In the genomic region with DNA sequence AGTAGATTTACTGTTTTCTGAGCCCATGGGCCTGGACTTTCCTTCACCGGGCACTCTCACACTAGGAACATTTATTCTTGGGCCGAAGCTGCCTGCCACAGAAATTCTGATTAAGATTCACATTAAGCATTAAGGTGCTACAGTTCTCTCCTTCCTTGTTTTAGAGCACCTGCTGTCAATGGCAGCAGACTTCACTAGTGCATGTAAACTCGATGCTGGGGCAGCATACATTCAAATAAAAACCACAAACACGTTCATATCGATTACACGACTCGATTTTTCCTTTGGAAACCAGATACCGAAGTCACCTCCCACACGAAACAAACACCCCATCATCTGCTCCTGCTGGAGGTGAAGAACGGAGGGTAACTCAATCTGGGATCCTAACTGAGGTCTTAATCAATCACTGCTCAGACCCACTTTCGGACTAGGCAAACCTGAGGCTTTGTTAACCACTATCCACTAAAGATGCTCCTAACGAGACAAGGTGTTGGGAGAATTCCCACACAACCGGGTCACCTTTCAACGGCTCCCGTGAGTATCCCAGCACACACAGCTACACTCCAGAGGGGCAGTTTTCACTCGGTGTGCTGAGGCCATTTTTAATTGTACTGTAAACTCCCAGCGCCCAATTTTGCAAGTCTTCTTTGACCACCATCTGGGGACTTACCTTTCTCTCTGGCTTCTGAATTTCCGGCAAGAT, we compare ENCODE assay signal across 8 mouse cellular contexts. TPM values are rescaled to one million over a fixed set of nuclear protein-coding genes. Genes with fewer than 3 reads are reported as not detected.
DNase-seq lines count a peak whose midpoint lies in the region; ATAC-seq and TF ChIP-seq lines count a peak whose summit lies in the region.

No protein-coding gene starts in this region.

- no peak for TF ChIP-seq POLR2A in embryonic fibroblast, embryonic 13.5 days (IDR thresholded peaks at IDR 0.05; ENCODE audit: low read depth, low read length)

- 10% methylated on average over 18 of the region's 18 CpGs for WGBS in heart, embryonic 11.5 days (ENCODE audit: insufficient replicate concordance)
- 16% methylated on average over 18 of the region's 18 CpGs for WGBS in limb, embryonic 11.5 days

- peak overlapping the region; percentile 99 for H3K9ac ChIP-seq in heart, embryonic 11.5 days (ENCODE audit: low read depth, low read length)
- H3K9ac ChIP-seq in limb, embryonic 11.5 days (ENCODE audit: low read length), result peak overlapping the region; percentile 92

- no peak for DNase-seq in heart, adult 9 months (ENCODE audit: low spot score in 2 of 2)
- peak; percentile 26 for DNase-seq in CD4-positive, CD25-positive, alpha-beta regulatory T cell, adult 2 months (ENCODE audit: low read depth, low spot score)
- DNase-seq in limb, embryonic 11.5 days (ENCODE audit: low spot score), result no peak
- DNase-seq in splenic B cell, adult 2 months (ENCODE audit: low read depth, low spot score), result peak; percentile 20
- no peak for DNase-seq in frontal cortex, adult 2 months (ENCODE audit: extremely low spot score in 1 of 2, low spot score in 1 of 2)
- DNase-seq in left cerebral cortex, postnatal 36 days (ENCODE audit: low spot score in 2 of 2), result no peak

- H3K4me3 ChIP-seq in heart, embryonic 11.5 days (ENCODE audit: low read depth, low read length), result peak overlapping the region; percentile 98
- H3K4me3 ChIP-seq in embryonic fibroblast, embryonic 13.5 days (ENCODE audit: insufficient read depth, low read length), result peak overlapping the region; percentile 100
- H3K4me3 ChIP-seq in limb, embryonic 11.5 days (ENCODE audit: low read depth, low read length), result peak overlapping the region; percentile 98

- H3K4me2 ChIP-seq in heart, embryonic 11.5 days, result peak overlapping the region; percentile 96
- peak overlapping the region; percentile 89 for H3K4me2 ChIP-seq in limb, embryonic 11.5 days (ENCODE audit: low read depth, severe bottlenecking)

- H3K27me3 ChIP-seq in heart, embryonic 11.5 days (ENCODE audit: control insufficient read depth, insufficient read depth, low read length), result no peaks in the 10 kb centered on the region
- H3K27me3 ChIP-seq in limb, embryonic 11.5 days (ENCODE audit: control insufficient read depth, insufficient read depth, low read length), result no peaks in the 10 kb centered on the region
- no peaks in the 10 kb centered on the region for H3K27me3 ChIP-seq in splenic B cell, adult 2 months (ENCODE audit: control insufficient read depth, insufficient read depth, low read length, poor library complexity, severe bottlenecking)

- TF ChIP-seq CTCF in embryonic fibroblast, embryonic 13.5 days (IDR thresholded peaks at IDR 0.05; ENCODE audit: borderline replicate concordance, insufficient read depth, low read length), result no peak

- no peaks in the 10 kb centered on the region for H3K9me3 ChIP-seq in heart, embryonic 11.5 days (replicated peaks; ENCODE audit: control insufficient read depth, low read length)
- no peaks in the 10 kb centered on the region for H3K9me3 ChIP-seq in limb, embryonic 11.5 days (ENCODE audit: control insufficient read depth, low read length)

- peak overlapping the region; percentile 93 for H3K27ac ChIP-seq in heart, embryonic 11.5 days (ENCODE audit: low read depth, low read length)
- H3K27ac ChIP-seq in embryonic fibroblast, embryonic 13.5 days (ENCODE audit: insufficient read depth, low read length), result peak overlapping the region; percentile 69
- H3K27ac ChIP-seq in limb, embryonic 11.5 days (replicated peaks; ENCODE audit: low read depth, low read length), result no peak overlapping the region

- no peak for ATAC-seq in heart, embryonic 11.5 days (replicated peaks; ENCODE audit: insufficient number of reproducible peaks, low FRiP score, low TSS enrichment)
- no peak for ATAC-seq in limb, embryonic 11.5 days (ENCODE audit: insufficient number of reproducible peaks, low FRiP score, low TSS enrichment, low read depth)

- H3K4me1 ChIP-seq in heart, embryonic 11.5 days (ENCODE audit: control insufficient read depth, insufficient read depth, low read length), result peaks cover 41% of the 10 kb centered on the region
- H3K4me1 ChIP-seq in embryonic fibroblast, embryonic 13.5 days (ENCODE audit: control insufficient read depth, insufficient read depth, low read length), result peaks cover 3% of the 10 kb centered on the region; the same call in 1 of the 2 replicates
- H3K4me1 ChIP-seq in limb, embryonic 11.5 days (ENCODE audit: control insufficient read depth, insufficient read depth, low read length), result peaks cover 13% of the 10 kb centered on the region

- intact Hi-C loops in left cerebral cortex, postnatal 36 days (cut with DNase I), result no loop called here

- peaks cover 18% of the 10 kb centered on the region for H3K36me3 ChIP-seq in heart, embryonic 11.5 days (ENCODE audit: control insufficient read depth, insufficient read depth, low read length)
- peaks cover 9% of the 10 kb centered on the region; the same call in 1 of the 2 replicates for H3K36me3 ChIP-seq in limb, embryonic 11.5 days (ENCODE audit: control insufficient read depth, insufficient read depth, low read length)
- peaks cover 6% of the 10 kb centered on the region for H3K36me3 ChIP-seq in splenic B cell, adult 2 months (ENCODE audit: control insufficient read depth, insufficient read depth, low read length, poor library complexity, severe bottlenecking)

RNA-seq across cellular contexts. Expression of a gene that starts 0.9 kb away (rescaled TPM):
- polyA plus RNA-seq in heart, embryonic 11.5 days (2014; fragmentation: Nextera tagmentation; extraction: Ambion mirVana), result 165 and 188 TPM in 2 replicates
- 226 and 279 TPM in 2 replicates for polyA plus RNA-seq in embryonic fibroblast, embryonic 13.5 days (2011; ENCODE audit: insufficient read length, low read depth, missing spikeins)
- 191 and 205 TPM in 2 replicates for polyA plus RNA-seq in limb, embryonic 11.5 days (2014; fragmentation: Nextera tagmentation; extraction: Ambion mirVana)
- 73.2 and 83.4 TPM in 2 replicates for polyA plus RNA-seq in frontal cortex, adult 2 months (2012; rRNA removed)
- total RNA-seq in left cerebral cortex, postnatal 36 days (2021), result 10 to 100 TPM; 75.3 to 78.8 TPM

RNA-seq across cellular contexts. Expression of a gene that starts 52.6 kb away (rescaled TPM):
- polyA plus RNA-seq in heart, embryonic 11.5 days (2014; fragmentation: Nextera tagmentation; extraction: Ambion mirVana), result 92.5 and 101 TPM in 2 replicates
- polyA plus RNA-seq in embryonic fibroblast, embryonic 13.5 days (2011; ENCODE audit: insufficient read length, low read depth, missing spikeins), result 44.4 and 46.0 TPM in 2 replicates
- polyA plus RNA-seq in limb, embryonic 11.5 days (2014; fragmentation: Nextera tagmentation; extraction: Ambion mirVana), result 206 and 211 TPM in 2 replicates
- polyA plus RNA-seq in frontal cortex, adult 2 months (2012; rRNA removed), result 46.2 and 48.2 TPM in 2 replicates
- total RNA-seq in left cerebral cortex, postnatal 36 days (2021), result 10 to 100 TPM; 38.2 to 41.4 TPM

Comparison
In these comparisons a context has a peak if more than half of its experiments do, and no peak if none do; other contexts are left out.
1. DNase-seq: peak in CD4-positive, CD25-positive, alpha-beta regulatory T cell, adult 2 months (single experiment) and splenic B cell, adult 2 months (single experiment); none in heart, adult 9 months (0 of 2), limb, embryonic 11.5 days (single experiment), frontal cortex, adult 2 months (0 of 2) and left cerebral cortex, postnatal 36 days (0 of 2).
2. Peak in every context shown above with its lines, with median percentiles within 50 percentile points of each other: H3K4me3 ChIP-seq.